Mouse (Mus musculus): ENCODE results near the gene Comtd1. TPM values are rescaled to one million over a fixed set of nuclear protein-coding genes. Genes with fewer than 3 reads are reported as not detected.

Gene Comtd1
- polyA plus RNA-seq, 2 experiments = 16.0 to 26.5 TPM

DNA sequence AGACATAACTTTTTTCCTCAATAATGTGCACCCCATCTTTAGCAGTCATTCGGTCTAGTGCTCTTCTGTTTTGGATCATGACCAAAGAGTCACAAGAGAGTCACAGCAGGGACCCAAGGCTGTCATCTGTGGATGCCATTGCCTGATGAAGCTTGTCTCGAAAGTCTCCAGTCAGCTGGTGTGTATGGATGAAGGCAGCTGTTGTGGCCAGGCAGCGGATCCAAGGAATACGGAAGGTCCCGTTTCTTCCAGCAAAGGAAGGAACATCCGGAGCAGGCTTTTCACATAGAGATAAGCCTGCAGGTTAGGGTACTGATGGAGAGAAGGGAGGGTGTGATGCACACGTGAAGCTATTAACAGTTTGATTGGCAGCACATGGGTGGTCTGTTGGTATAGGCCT lies 47.2 kb downstream of the Comtd1 start:
- 75% methylated on average over 7 of the region's 7 CpGs for WGBS
- Histone ChIP-seq H3K36me3 (ENCODE audit: control insufficient read depth, insufficient read depth, low read length) (peaks cover 10% of the 10 kb centered on the region; the same call in 1 of the 2 replicates), H3K27ac (replicated peaks; ENCODE audit: low read depth, low read length) (no peak overlapping the region), H3K4me1 (ENCODE audit: control insufficient read depth, insufficient read depth, low read length) (no peaks in the 10 kb centered on the region), H3K9ac (ENCODE audit: low read depth, low read length, severe bottlenecking) (no peak overlapping the region), H3K27me3 (ENCODE audit: control insufficient read depth, insufficient read depth, low read length) (no peaks in the 10 kb centered on the region), H3K4me2 (replicated peaks; ENCODE audit: low read depth, low read length, severe bottlenecking) (no peak overlapping the region), H3K4me3 (replicated peaks; ENCODE audit: low read length) (no peak overlapping the region), H3K9me3 (ENCODE audit: control insufficient read depth, low read length) (no peaks in the 10 kb centered on the region)
- ATAC-seq (ENCODE audit: low FRiP score, low read depth) (no peak; the same call in 1 of the 2 replicates), DNase-seq (ENCODE audit: low spot score) (no peak)
- TF ChIP-seq POLR2A (IDR thresholded peaks at IDR 0.05; ENCODE audit: borderline replicate concordance, extremely low read depth, insufficient read depth, insufficient read length) = no peak

DNA sequence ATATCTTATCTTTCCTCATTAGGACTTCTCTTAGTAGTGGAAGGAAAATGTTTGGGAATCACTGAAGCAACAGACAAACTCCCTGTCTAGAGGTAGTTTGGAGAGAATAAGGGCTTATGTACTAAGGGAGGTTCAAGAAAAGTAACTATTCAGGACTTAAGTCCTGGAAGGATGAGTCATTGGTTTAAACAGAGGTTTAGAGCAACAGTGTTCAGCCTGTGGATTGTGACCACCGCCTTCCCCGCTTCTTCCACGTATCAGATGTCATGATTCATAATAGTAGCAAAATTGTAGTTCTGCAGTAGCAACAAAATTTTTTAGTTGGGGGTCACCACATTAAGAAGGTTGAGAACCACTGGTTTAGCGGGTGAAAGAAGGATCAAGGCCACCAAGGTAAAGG lies 48.1 kb downstream of the Comtd1 start:
- ATAC-seq (ENCODE audit: low FRiP score, low read depth) (no peak), DNase-seq (ENCODE audit: low spot score) (no peak)
- Histone ChIP-seq H3K4me3 (replicated peaks; ENCODE audit: low read length) (no peak overlapping the region), H3K4me1 (ENCODE audit: control insufficient read depth, insufficient read depth, low read length) (no peaks in the 10 kb centered on the region), H3K27me3 (ENCODE audit: control insufficient read depth, insufficient read depth, low read length) (no peaks in the 10 kb centered on the region), H3K4me2 (replicated peaks; ENCODE audit: low read depth, low read length, severe bottlenecking) (no peak overlapping the region), H3K36me3 (ENCODE audit: control insufficient read depth, insufficient read depth, low read length) (peaks cover 10% of the 10 kb centered on the region; the same call in 1 of the 2 replicates), H3K9ac (ENCODE audit: low read depth, low read length, severe bottlenecking) (no peak overlapping the region), H3K9me3 (ENCODE audit: control insufficient read depth, low read length) (no peaks in the 10 kb centered on the region), H3K27ac (replicated peaks; ENCODE audit: low read depth, low read length) (no peak overlapping the region)
- no peak for TF ChIP-seq POLR2A (IDR thresholded peaks at IDR 0.05; ENCODE audit: borderline replicate concordance, extremely low read depth, insufficient read depth, insufficient read length)
- WGBS = 96% methylated on average over 4 of the region's 4 CpGs

Other genes starting within 250 kb of the Comtd1 start
- 0.47 and 0.50 TPM in 2 replicates for gene Dupd1, start 134.4 kb downstream of the Comtd1 start, polyA plus RNA-seq (2012; rRNA removed)
- gene Dupd1, start 134.4 kb downstream of the Comtd1 start, polyA plus RNA-seq (2014; fragmentation: Nextera tagmentation; extraction: Ambion mirVana) = 0.76 and 0.82 TPM in 2 replicates
- 11.4 and 15.1 TPM in 2 replicates for gene Samd8, start 98.4 kb downstream of the Comtd1 start, polyA plus RNA-seq (2012; rRNA removed)
- gene Samd8, start 98.4 kb downstream of the Comtd1 start, polyA plus RNA-seq (2014; fragmentation: Nextera tagmentation; extraction: Ambion mirVana) = 12.1 and 12.3 TPM in 2 replicates
- 1.5 TPM in 2 replicates for gene Dusp13, start 97.8 kb downstream of the Comtd1 start, polyA plus RNA-seq (2012; rRNA removed)
- gene Dusp13, start 97.8 kb downstream of the Comtd1 start, polyA plus RNA-seq (2014; fragmentation: Nextera tagmentation; extraction: Ambion mirVana) = 0.55 TPM in 1 of 2 replicates, not detected in the other
- gene Vdac2, start 23.7 kb downstream of the Comtd1 start, polyA plus RNA-seq (2012; rRNA removed) = 146 and 150 TPM in 2 replicates
- 215 and 226 TPM in 2 replicates for gene Vdac2, start 23.7 kb downstream of the Comtd1 start, polyA plus RNA-seq (2014; fragmentation: Nextera tagmentation; extraction: Ambion mirVana)
- 45.1 and 73.1 TPM in 2 replicates for gene Zfp503, start 140.6 kb upstream of the Comtd1 start, polyA plus RNA-seq (2012; rRNA removed)
- 15.3 and 17.6 TPM in 2 replicates for gene Zfp503, start 140.6 kb upstream of the Comtd1 start, polyA plus RNA-seq (2014; fragmentation: Nextera tagmentation; extraction: Ambion mirVana)
- 0.08 and 0.13 TPM in 2 replicates for gene Lrmda, start 170.7 kb upstream of the Comtd1 start, polyA plus RNA-seq (2012; rRNA removed)
- gene Lrmda, start 170.7 kb upstream of the Comtd1 start, polyA plus RNA-seq (2014; fragmentation: Nextera tagmentation; extraction: Ambion mirVana) = 0.35 and 0.72 TPM in 2 replicates

Data from limb, embryonic 14.5 days (tissue).